Mouse (Mus musculus): ENCODE results near the gene Zfp592.

GRCm38 (mm10) chr7:80995266-80996146 lies 2.0 kb downstream of the Zfp592 start:
- no peak for TF ChIP-seq CTCF (IDR thresholded peaks at IDR 0.05; ENCODE audit: borderline replicate concordance, insufficient read depth, low read length)
- TF ChIP-seq POLR2A (IDR thresholded peaks at IDR 0.05; ENCODE audit: low read depth, low read length) = no peak

Measured in embryonic fibroblast, embryonic 13.5 days (primary cell).